Mouse (Mus musculus): Measurements from ENCODE around the gene Kif14.
"Not testable (repeated sequence)": the region's sequence is repeated elsewhere in the genome, so short reads cannot be mapped to it uniquely, and the experiment has no call there.

Kif14 gene

GRCm38 (mm10) chr1:136491681-136492080, 25.5 kb downstream of the Kif14 start:
- DNase-seq (ENCODE audit: low spot score), result no peak

GRCm38 (mm10) chr1:136492232-136492631, 26.1 kb downstream of the Kif14 start:
- DNase-seq (ENCODE audit: low spot score), result no peak

GRCm38 (mm10) chr1:136499317-136499716, 33.2 kb downstream of the Kif14 start:
- no peak for DNase-seq (ENCODE audit: low spot score)

- no peak for DNase-seq (ENCODE audit: low spot score)
Observed at GRCm38 (mm10) chr1:136502936-136503335, 36.8 kb downstream of the Kif14 start.

- not testable (repeated sequence) for DNase-seq (ENCODE audit: low spot score)
Observed at GRCm38 (mm10) chr1:136506255-136506654, 40.1 kb downstream of the Kif14 start.

GRCm38 (mm10) chr1:136512317-136512716, 46.2 kb downstream of the Kif14 start:
- no peak for DNase-seq (ENCODE audit: low spot score)

- DNase-seq (ENCODE audit: low spot score), result no peak
Observed at GRCm38 (mm10) chr1:136513181-136513580, 47.0 kb downstream of the Kif14 start.

- DNase-seq (ENCODE audit: low spot score), result no peak
Observed at GRCm38 (mm10) chr1:136518699-136519356, 52.7 kb downstream of the Kif14 start.

- DNase-seq (ENCODE audit: low spot score), result peak; percentile 69
Observed at GRCm38 (mm10) chr1:136521363-136521937, 55.3 kb downstream of the Kif14 start.

GRCm38 (mm10) chr1:136524917-136525316, 58.8 kb downstream of the Kif14 start:
- DNase-seq (ENCODE audit: low spot score), result peak; percentile 44

- no peak for DNase-seq (ENCODE audit: low spot score)
Observed at GRCm38 (mm10) chr1:136525818-136526217, 59.7 kb downstream of the Kif14 start.

- no peak for DNase-seq (ENCODE audit: low spot score)
Observed at GRCm38 (mm10) chr1:136527163-136527562, 61.0 kb downstream of the Kif14 start.

GRCm38 (mm10) chr1:136532556-136532955, 66.4 kb downstream of the Kif14 start:
- no peak for DNase-seq (ENCODE audit: low spot score)

GRCm38 (mm10) chr1:136536947-136537346, 70.8 kb downstream of the Kif14 start:
- no peak for DNase-seq (ENCODE audit: low spot score)

GRCm38 (mm10) chr1:136538247-136538646, 72.1 kb downstream of the Kif14 start:
- DNase-seq (ENCODE audit: low spot score), result peak; percentile 67

- no peak for DNase-seq (ENCODE audit: low spot score)
Observed at GRCm38 (mm10) chr1:136540407-136540895, 74.3 kb downstream of the Kif14 start.

GRCm38 (mm10) chr1:136541618-136542376, 75.7 kb downstream of the Kif14 start:
- DNase-seq (ENCODE audit: low spot score), result no peak

- no peak for DNase-seq (ENCODE audit: low spot score)
Observed at GRCm38 (mm10) chr1:136543920-136544319, 77.8 kb downstream of the Kif14 start.

GRCm38 (mm10) chr1:136547068-136547467, 80.9 kb downstream of the Kif14 start:
- DNase-seq (ENCODE audit: low spot score), result no peak

- no peak for DNase-seq (ENCODE audit: low spot score)
Observed at GRCm38 (mm10) chr1:136550285-136550684, 84.1 kb downstream of the Kif14 start.

GRCm38 (mm10) chr1:136550851-136551540, 84.9 kb downstream of the Kif14 start:
- peak; percentile 91 for DNase-seq (ENCODE audit: low spot score)

GRCm38 (mm10) chr1:136554686-136555085, 88.5 kb downstream of the Kif14 start:
- no peak for DNase-seq (ENCODE audit: low spot score)

All from layer of hippocampus, adult 11-12 months (tissue).